Mouse (Mus musculus) E14TG2a.4 (cell line): ENCODE results near the gene Gstm5.
A peak's percentile ranks its signal among the peaks of the same experiment; 100 is the strongest.

Experiments used
- H3K27me3 ChIP-seq: 2 replicates; pipeline ENCODE4 v1.6.1; 2014; ENCODE audit warnings: low read length, control low read depth; ENCODE audit not compliant: insufficient read depth
- H3K36me3 ChIP-seq: 2 replicates; pipeline ENCODE4 v1.6.1; 2014; ENCODE audit warnings: low read length, control low read depth; ENCODE audit not compliant: insufficient read depth
- H3K4me1 ChIP-seq: replicated peaks from 2 replicates; pipeline ENCODE4 v1.6.1; 2014; ENCODE audit warnings: low read depth, low read length, control low read depth
- H3K4me3 ChIP-seq: replicated peaks from 2 replicates; pipeline ENCODE4 v1.5.1; 2014; ENCODE audit warnings: mild to moderate bottlenecking, low read length
- H3K9me3 ChIP-seq: 2 replicates; pipeline ENCODE4 v1.6.1; 2014; ENCODE audit warnings: low read length, control low read depth
- CTCF ChIP-seq: conservative IDR thresholded peaks from 2 replicates; pipeline ENCODE4 v1.5.1; 2014; ENCODE audit warnings: low read length
- NANOG ChIP-seq: IDR thresholded peaks from 2 replicates; pipeline ENCODE4 v1.6.1; 2014; ENCODE audit warnings: borderline replicate concordance, low read length, mixed read lengths
- POU5F1 ChIP-seq: IDR thresholded peaks from 2 replicates; pipeline ENCODE4 v1.6.1; 2014; ENCODE audit warnings: low read length, borderline replicate concordance

The Gstm5 gene

DNA sequence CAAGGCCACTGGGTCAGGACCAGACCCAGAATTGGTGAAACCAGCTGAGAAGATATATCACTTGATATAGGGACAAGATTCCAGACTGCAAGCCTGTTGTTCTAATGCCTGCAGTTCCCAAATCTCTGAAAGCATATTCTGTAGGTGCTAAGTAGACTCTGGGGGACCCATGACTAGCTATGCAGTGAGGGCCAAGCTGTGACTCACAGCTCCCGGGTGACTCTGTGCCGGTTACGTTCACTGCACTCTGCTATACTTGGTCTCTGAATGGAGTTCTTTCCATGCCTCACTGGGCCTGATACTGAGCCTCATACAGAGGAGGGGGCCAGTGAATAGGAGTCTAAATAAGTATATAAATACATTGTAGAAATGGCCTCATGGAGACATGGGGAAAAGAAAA is 32.2 kb downstream of the Gstm5 start:
- no peaks in the 10 kb centered on the region for H3K27me3 ChIP-seq
- H3K36me3 ChIP-seq: no peaks in the 10 kb centered on the region
- no peak overlapping the region for H3K4me3 ChIP-seq
- H3K4me1 ChIP-seq: peaks cover 16% of the 10 kb centered on the region
- no peaks in the 10 kb centered on the region for H3K9me3 ChIP-seq
- TF ChIP-seq NANOG (no peak), CTCF (no peak), POU5F1 (no peak)

DNA sequence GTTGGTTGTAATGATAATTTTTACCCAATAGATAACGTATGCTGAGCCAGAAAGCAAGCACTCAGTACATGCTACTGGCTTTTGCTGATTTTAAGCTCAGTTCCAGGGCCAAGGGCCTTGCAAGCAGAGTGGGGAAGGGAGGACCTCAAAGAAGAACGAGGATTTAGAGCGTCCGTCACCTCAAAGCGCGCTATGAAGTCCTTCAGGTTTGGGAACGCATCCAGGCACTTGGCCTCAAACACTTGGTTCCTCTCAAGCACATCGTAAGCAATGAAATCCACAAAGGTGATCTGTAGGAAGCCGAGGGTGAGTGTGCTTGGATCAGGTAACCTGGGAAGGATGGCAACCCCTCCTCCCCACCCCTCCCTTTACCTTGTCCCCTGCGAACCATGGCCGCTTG is 33.1 kb downstream of the Gstm5 start:
- TF ChIP-seq POU5F1 (no peak), NANOG (no peak), CTCF (no peak)
- Histone ChIP-seq H3K4me1 (peaks cover 16% of the 10 kb centered on the region), H3K36me3 (no peaks in the 10 kb centered on the region), H3K4me3 (no peak overlapping the region), H3K9me3 (no peaks in the 10 kb centered on the region), H3K27me3 (0 out of 2 replicates have a peak, but pooled peaks cover under 1% of the 10 kb centered on the region)

DNA sequence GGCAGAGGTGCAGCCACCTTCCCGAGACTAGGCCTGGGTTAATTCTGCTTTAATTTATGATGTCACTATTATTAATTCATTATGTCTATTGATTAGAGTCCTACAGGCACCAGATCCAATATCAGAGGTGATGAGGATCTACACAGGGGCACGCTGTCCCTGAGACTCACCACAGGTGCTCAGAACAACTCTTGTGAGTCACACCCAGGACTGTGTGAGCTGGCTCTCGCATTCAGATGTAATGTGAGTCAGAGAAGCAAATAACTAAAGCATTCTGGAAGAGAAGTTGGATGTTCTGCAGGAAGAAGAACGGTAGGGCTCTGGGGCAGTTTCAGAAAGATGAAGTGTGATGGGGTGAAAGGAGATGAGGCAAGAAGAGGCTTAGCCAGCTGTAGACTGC is 33.6 kb downstream of the Gstm5 start:
- H3K9me3 ChIP-seq: no peaks in the 10 kb centered on the region
- peaks cover 3% of the 10 kb centered on the region; the same call in 1 of the 2 replicates for H3K27me3 ChIP-seq
- no peaks in the 10 kb centered on the region for H3K36me3 ChIP-seq
- TF ChIP-seq NANOG (no peak), CTCF (no peak), POU5F1 (no peak)
- no peak overlapping the region for H3K4me3 ChIP-seq
- H3K4me1 ChIP-seq: peaks cover 16% of the 10 kb centered on the region

DNA sequence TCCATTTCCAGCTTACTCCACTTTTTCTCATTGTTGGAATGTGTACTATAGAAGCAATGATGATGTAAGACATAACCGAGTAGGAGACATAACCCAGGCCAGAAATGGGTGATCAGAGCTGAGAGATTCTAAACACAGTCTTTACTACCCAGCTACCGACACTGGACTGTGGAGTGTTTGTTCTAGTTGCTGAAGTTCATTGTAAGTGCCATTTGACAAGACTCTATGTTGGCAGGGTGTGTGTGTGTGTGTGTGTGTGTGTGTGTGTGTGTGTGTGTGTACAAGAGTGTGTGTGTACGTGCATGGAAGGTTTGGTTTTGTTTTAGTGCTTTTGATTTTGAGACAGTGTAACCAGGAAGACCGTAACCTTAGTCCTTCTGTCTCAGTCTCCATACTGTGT is 34.1 kb downstream of the Gstm5 start:
- peaks cover 3% of the 10 kb centered on the region; the same call in 1 of the 2 replicates for H3K27me3 ChIP-seq
- peaks cover 16% of the 10 kb centered on the region for H3K4me1 ChIP-seq
- H3K4me3 ChIP-seq: no peak overlapping the region
- TF ChIP-seq NANOG: no peak
- TF ChIP-seq POU5F1: no peak
- TF ChIP-seq CTCF: no peak
- H3K9me3 ChIP-seq: no peaks in the 10 kb centered on the region
- H3K36me3 ChIP-seq: no peaks in the 10 kb centered on the region

DNA sequence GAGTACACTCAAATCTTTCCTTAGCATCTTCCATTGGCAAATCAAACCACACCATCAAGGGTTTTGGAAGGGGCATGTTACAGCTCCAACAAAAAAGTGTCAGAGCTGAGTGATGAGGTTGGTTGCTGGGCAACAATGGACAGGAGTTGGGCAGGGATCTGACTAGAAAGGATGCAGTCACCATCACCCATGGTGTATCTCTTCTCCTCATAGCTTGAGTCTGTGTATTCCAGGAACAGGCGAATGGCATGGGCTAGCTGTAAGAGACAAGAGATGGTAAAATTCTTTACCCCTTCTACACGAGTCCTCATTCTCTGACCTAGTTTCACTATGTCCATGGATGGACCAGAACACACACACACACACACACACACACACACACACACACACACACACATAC is 35.5 kb downstream of the Gstm5 start:
- Histone ChIP-seq H3K9me3 (no peaks in the 10 kb centered on the region), H3K36me3 (no peaks in the 10 kb centered on the region), H3K4me1 (peaks cover 16% of the 10 kb centered on the region), H3K4me3 (0 out of 2 replicates have a peak overlapping the region, but pooled peaks have one; percentile 26), H3K27me3 (peaks cover 3% of the 10 kb centered on the region; the same call in 1 of the 2 replicates)
- no peak for TF ChIP-seq NANOG
- no peak for TF ChIP-seq POU5F1
- TF ChIP-seq CTCF: no peak

DNA sequence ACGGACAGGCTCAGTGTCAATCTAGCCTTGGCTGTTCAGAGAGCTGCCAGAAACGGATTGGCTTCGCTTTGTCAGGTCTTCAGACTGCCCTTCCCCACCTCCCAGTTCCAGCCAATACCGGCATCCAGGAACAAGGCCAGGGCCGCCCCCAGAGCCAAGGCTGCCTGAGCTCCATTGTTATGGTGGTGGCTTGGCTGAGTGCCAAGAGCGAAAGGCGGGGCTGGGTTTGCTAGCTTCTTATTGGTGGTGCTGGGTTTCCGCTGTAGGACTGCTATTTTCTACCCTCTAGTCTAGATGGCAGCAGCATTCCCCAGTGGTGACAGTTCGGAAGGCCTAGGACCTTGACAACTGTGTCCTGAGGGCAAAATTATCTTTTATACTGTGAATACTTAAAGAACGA is 36.0 kb downstream of the Gstm5 start, which contains the start of gene Gstm7:
Gene Gstm7 (minus strand): TSS at position 148 of the 400 bp plus-strand sequence.
- H3K27me3 ChIP-seq: peaks cover 3% of the 10 kb centered on the region; the same call in 1 of the 2 replicates
- H3K4me1 ChIP-seq: peaks cover 16% of the 10 kb centered on the region
- no peaks in the 10 kb centered on the region for H3K36me3 ChIP-seq
- no peaks in the 10 kb centered on the region for H3K9me3 ChIP-seq
- 0 out of 2 replicates have a peak within 1 kb of the TSS, but pooled peaks have one; percentile 26 for H3K4me3 ChIP-seq
- TF ChIP-seq NANOG (no peak), POU5F1 (no peak), CTCF (no peak)

DNA sequence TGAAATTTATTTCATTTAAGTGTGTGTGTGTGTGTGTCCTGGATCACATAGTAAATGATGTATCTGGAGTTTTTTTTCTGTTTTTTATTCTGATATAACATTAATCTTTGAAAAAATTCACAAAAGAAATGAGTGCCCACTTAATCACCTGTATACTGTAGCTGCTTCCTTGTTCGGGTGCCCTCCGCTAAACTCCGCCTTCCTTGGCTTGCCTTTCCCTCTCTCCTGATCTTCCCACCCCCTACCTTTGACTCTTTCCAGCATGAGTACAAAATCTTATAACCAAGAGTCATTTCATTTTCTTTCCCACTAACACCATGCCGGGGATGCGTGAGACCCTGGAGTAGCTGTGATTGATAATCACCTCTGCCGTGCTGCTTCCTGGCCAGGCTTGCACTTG is 36.5 kb downstream of the Gstm5 start:
- Histone ChIP-seq H3K4me1 (peaks cover 16% of the 10 kb centered on the region), H3K4me3 (no peak overlapping the region), H3K9me3 (no peaks in the 10 kb centered on the region), H3K36me3 (no peaks in the 10 kb centered on the region), H3K27me3 (peaks cover 3% of the 10 kb centered on the region; the same call in 1 of the 2 replicates)
- TF ChIP-seq CTCF: no peak
- no peak for TF ChIP-seq POU5F1
- no peak for TF ChIP-seq NANOG

DNA sequence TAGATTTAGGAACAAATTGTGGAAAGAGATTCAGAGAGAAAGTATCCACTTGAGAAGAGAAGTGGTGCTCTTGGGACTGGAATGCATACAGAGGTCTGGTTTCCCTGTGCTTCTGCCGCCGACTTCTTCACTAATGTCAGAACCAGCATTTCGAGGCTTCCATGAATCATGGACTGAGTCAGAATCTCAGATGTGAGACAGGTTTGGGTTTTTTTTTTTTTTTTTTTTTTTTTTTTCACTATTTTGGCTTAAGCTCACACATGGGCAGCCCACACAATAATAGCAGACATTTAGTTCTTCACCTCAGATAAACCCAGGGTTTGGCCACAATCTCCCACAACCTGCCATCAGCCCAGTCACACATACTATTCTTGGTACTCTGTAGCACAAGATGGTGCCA is 39.6 kb downstream of the Gstm5 start:
- no peaks in the 10 kb centered on the region for H3K36me3 ChIP-seq
- H3K9me3 ChIP-seq: no peaks in the 10 kb centered on the region
- peaks cover 29% of the 10 kb centered on the region for H3K4me1 ChIP-seq
- H3K4me3 ChIP-seq: no peak overlapping the region
- peaks cover 3% of the 10 kb centered on the region; the same call in 1 of the 2 replicates for H3K27me3 ChIP-seq
- TF ChIP-seq POU5F1 (no peak), NANOG (no peak), CTCF (no peak)

DNA sequence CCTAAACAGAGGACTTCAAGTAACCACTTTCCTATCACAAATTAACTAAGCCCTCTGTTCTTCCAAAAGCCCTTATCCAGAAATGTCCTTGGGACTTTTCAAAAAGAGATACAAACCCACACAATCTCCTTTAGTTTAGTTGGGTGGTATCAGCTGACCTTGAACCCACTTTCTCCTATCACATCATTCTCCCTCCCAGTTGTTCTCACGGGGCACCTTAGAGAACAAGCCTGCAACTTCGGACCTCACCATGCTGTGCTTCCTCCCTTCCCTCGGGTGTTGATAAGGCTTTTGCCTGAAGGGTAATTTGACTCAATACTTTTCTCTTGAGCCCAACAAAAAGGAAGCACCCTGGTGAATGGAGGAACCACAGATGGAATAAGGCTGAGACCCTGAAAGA is 40.3 kb downstream of the Gstm5 start:
- H3K27me3 ChIP-seq: peaks cover 3% of the 10 kb centered on the region; the same call in 1 of the 2 replicates
- no peak for TF ChIP-seq NANOG
- TF ChIP-seq CTCF: no peak
- no peak for TF ChIP-seq POU5F1
- no peaks in the 10 kb centered on the region for H3K36me3 ChIP-seq
- H3K9me3 ChIP-seq: no peaks in the 10 kb centered on the region
- H3K4me1 ChIP-seq: peaks cover 31% of the 10 kb centered on the region
- H3K4me3 ChIP-seq: no peak overlapping the region
